In genomic region chr6:77628573-77629192, GRCm38 (mm10) we compare ENCODE assay signal across 8 mouse cellular contexts.
A peak's percentile ranks its signal among the peaks of the same experiment; 100 is the strongest.
DNase-seq lines count a peak whose midpoint lies in the region; TF ChIP-seq lines count a peak whose summit lies in the region.

No protein-coding gene starts in this region.

- TF ChIP-seq CTCF in thymus, adult 2 months (IDR thresholded peaks at IDR 0.05; ENCODE audit: borderline replicate concordance, control insufficient read depth, extremely low read depth, insufficient read depth, low read length, poor library complexity): no peak

- WGBS in thymus, adult 2 months: 58% methylated on average over 7 of the region's 7 CpGs

- H3K27ac ChIP-seq in thymus, adult 2 months (ENCODE audit: control insufficient read depth, insufficient read depth, low read length): no peak overlapping the region

- H3K36me3 ChIP-seq in thymus, adult 2 months (ENCODE audit: control insufficient read depth, insufficient read depth, low read length): no peaks in the 10 kb centered on the region

- no peak for TF ChIP-seq POLR2A in thymus, adult 2 months (IDR thresholded peaks at IDR 0.05; ENCODE audit: control insufficient read depth, extremely low read depth, insufficient read depth, low read length, poor library complexity)

- intact Hi-C loops in left cerebral cortex, postnatal 36 days (cut with DNase I): loop anchor here (5.0 kb wide), 1 partner anchor 884 kb away; no protein-coding TSS in a partner anchor
- intact Hi-C loops in heart, postnatal 14 days (cut with DNase I): no loop called here

- no peaks in the 10 kb centered on the region for H3K27me3 ChIP-seq in thymus, adult 2 months (ENCODE audit: control insufficient read depth, insufficient read depth, low read length)

- H3K4me1 ChIP-seq in thymus, adult 2 months (replicated peaks; ENCODE audit: control insufficient read depth, insufficient read depth, low read length): no peaks in the 10 kb centered on the region

- DNase-seq in left cerebral cortex, adult 18-20 months (ENCODE audit: low spot score in 2 of 2): peak; percentile 40 to 45
- no peak for DNase-seq in left cerebral cortex, postnatal 36 days (ENCODE audit: low spot score in 2 of 2)
- DNase-seq in adipocyte (ENCODE audit: low spot score): peak; percentile 40
- peak; percentile 34 for DNase-seq in forelimb bud, embryonic 11.5 days (ENCODE audit: low read depth, low spot score)
- peak; percentile 6 for DNase-seq in lung, postnatal 10 days
- no peak for DNase-seq in thymus, adult 18-20 months
- no peak for DNase-seq in heart, postnatal 14 days
- DNase-seq in thymus, adult 2 months: no peak

- H3K4me3 ChIP-seq in thymus, adult 2 months (ENCODE audit: control insufficient read depth, insufficient read depth, low read length): no peak overlapping the region

Comparison
In these comparisons a context has a peak if more than half of its experiments do, and no peak if none do; other contexts are left out.
1. DNase-seq: peak in left cerebral cortex, adult 18-20 months (2 of 2), adipocyte (single experiment), forelimb bud, embryonic 11.5 days (single experiment) and lung, postnatal 10 days (single experiment); none in left cerebral cortex, postnatal 36 days (0 of 2), thymus, adult 18-20 months (0 of 2), heart, postnatal 14 days (0 of 2) and thymus, adult 2 months (single experiment).